Mouse (Mus musculus): ENCODE results near the gene Ciao2b.
A peak's percentile ranks its signal among the peaks of the same experiment; 100 is the strongest.

Ciao2b gene

GRCm38 (mm10) chr8:104620765-104621164 is 21.0 kb downstream of the Ciao2b start:
- no peak for DNase-seq (ENCODE audit: low spot score in 2 of 2)

DNA sequence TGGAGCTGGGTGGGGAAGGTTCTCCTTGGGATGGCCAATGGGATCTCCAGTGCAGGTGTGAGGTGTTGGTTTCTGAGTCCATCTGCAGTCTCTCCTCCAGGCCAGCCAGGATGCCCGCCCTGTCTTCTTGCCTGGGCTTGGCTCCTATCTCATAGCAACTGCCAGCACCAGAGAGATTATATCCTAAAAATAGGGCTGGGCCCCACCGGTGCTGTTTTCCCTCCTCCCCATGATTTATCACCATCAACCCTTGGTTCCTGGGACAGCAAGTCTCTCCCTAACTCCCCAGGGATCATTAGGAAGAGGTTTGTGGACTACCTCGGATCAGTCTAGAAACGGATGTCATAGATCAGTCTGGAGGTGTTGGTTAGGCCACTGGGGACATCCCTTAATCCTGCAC is 28.6 kb downstream of the Ciao2b start:
- no peak for DNase-seq (ENCODE audit: low spot score in 2 of 2)

GRCm38 (mm10) chr8:104611613-104612012 is 30.2 kb downstream of the Ciao2b start:
- DNase-seq (ENCODE audit: low spot score in 2 of 2), result no peak

DNA sequence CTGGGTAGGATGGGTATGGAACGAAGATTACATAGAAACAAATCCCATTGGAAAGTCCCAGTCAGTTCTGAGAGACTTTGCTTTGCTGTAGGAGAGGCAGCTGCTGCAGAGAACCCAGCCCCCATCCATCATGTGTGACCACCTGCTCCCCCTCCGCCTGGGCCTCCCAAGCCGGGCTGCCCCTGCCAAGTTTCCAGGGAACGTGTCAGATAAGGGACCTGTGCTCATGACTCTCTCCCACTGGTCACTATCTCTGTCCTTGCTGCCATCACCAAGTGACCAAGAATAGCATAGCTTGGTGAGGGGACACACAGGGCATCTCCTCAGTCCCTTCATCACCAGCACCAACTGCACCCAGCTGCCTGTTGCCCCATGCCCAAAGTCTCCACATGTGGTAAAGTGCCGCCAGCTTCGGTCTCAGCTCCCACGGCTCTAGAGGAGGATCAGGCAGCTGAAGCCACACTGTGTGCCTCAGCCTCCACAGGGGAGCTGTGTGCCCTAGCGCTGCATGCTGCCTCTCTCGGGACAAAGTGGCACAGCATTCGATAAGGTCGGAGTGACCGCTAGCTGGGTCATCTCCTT is 31.5 kb downstream of the Ciao2b start:
- no peak for DNase-seq (ENCODE audit: low spot score in 2 of 2)

- DNase-seq (ENCODE audit: low spot score in 2 of 2), result no peak
Observed at GRCm38 (mm10) chr8:104609222-104609621, 32.5 kb downstream of the Ciao2b start.

GRCm38 (mm10) chr8:104607944-104608343 is 33.8 kb downstream of the Ciao2b start:
- DNase-seq (ENCODE audit: low spot score in 2 of 2), result no peak

DNA sequence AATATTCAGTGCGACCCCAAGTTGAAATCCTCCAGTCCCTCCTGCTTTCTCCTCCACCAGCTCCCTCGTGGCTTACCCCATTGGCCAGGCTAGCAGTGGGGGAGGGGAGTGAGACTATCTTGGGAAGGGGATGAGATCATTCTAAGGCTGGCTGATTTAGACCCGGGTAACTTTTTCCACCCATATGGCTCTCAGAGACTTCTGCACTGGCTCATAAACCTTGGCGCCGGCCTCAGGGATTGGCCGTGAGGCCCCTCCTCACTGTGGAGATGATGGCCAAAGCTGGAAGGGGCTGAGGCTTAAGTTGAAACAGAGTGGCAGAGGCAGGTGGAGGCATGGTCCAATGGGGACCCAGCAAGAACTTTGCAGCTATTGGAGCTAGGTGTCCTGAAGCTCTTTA is 35.4 kb downstream of the Ciao2b start:
- DNase-seq (ENCODE audit: low spot score in 2 of 2), result no peak

DNA sequence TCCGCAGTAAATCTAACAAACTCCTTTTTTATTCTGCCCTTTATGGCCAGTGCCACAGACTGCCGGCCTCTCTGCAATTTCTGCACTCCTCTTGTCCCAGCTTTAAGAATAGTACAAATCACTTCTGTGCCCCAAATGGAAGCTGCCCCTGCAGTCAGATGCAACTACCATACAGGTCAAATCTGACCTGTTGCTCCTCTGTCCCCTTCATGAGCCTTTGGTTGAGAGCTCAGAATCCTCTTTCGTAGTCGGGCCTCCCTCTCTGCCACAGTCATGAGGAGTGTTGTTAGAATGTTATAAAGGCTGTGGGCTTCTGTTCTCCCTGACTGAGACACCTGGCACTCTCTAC is 38.5 kb downstream of the Ciao2b start:
- no peak for DNase-seq (ENCODE audit: low spot score in 2 of 2)

DNA sequence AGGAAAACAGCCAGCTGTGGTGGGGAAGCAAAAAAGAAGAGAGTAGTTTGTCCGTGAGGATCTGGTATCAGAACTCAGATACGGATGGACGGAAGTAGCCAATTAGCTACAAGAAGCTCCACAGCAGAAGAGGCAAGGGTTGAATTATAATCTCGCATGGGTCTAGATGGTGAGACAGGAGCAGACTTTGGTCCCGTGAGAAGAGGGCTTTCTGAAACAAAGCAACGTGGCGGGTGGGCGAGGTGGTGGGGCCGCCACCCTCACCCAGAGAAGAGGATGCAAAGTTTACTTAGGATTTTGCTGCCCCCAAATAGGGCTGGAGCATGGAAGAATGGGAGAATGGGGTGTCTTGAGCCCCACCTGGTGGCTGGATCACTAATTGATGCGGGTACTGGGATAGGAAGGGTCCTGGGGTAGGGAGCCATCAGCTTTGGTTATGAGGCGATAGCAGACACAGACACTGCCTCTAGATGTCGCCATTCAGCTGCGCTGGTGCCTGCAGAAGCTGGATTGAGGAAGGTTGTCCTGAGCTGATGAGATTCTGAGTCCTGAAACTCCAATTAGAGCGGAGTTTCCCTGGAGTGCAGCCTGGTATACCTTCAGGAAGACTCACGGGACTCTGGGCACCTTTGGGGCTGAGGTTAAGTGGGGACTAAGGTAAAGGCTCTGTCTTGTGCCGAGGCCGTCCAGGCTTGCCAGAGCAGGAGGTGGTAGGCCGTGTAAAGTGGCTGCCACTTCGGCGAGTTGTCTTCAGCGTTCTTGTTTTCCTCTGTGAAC is 39.1 kb downstream of the Ciao2b start:
- DNase-seq (ENCODE audit: low spot score in 2 of 2), result peak; percentile 67 to 80

DNA sequence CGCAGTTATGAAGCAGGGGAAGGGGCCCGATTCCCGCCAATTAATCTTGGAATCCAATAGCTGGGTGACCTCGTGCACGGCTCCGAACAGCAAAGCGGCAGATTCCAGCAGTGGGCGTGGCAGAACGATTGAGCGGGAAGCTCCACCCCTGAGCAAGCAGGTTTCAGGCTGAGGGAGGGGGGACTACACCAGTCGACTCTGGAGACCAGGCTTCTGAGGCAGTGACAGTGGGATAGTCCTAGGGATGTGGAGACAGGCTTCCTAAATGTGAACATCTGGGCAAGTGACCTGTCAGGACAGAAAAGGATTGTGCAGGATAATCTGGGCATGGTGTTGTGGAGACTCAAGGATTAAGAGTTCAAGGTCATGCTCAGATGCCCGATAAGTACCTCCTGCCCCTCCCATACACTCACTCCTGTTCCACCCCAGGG is 39.8 kb downstream of the Ciao2b start:
- DNase-seq (ENCODE audit: low spot score in 2 of 2), result no peak

- DNase-seq (ENCODE audit: low spot score in 2 of 2), result no peak
Observed at GRCm38 (mm10) chr8:104601386-104601785, 40.4 kb downstream of the Ciao2b start.

DNA sequence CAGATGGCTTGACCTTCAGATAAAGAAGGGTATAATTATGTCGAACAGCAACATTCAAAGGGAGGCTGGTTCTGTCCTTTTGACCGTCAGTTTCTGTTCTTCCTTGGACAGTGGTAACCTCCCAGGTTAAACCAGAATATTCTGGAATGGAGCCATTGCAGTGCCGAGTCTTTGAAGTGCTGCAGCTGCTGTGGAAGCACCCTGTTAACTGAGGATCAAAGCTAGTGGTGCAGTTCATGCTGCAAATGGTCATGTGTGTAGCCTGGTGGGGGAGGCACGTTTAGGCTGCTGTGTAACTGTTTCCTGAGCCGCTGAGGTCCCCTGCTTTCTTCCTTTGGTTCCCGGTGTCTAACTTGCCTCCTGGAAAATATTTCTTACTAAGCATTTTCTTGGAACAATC is 43.3 kb downstream of the Ciao2b start:
- no peak for DNase-seq (ENCODE audit: low spot score in 2 of 2)

DNA sequence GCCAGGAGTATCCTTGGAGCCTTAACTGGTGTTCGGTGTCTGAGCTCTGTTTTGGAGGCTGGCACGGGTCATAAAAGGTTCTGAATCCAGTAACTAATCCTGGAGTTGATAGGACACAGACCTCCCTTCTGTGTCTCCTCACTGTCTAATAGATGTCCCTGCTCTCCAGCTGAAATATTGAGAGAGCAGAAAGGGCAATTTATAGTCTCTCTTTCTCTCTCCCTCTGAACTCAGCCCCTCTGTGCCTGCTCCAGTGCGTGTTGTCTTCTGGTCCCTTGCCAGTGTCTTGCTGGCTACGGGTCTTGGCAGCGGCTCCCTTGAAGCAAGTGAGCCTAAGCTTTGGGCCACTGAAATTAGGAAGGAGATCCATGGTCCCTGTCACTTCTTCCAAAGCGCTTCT is 44.1 kb downstream of the Ciao2b start:
- peak in 1 of 2 experiments; percentile 54 for DNase-seq (ENCODE audit: low spot score in 2 of 2)

DNA sequence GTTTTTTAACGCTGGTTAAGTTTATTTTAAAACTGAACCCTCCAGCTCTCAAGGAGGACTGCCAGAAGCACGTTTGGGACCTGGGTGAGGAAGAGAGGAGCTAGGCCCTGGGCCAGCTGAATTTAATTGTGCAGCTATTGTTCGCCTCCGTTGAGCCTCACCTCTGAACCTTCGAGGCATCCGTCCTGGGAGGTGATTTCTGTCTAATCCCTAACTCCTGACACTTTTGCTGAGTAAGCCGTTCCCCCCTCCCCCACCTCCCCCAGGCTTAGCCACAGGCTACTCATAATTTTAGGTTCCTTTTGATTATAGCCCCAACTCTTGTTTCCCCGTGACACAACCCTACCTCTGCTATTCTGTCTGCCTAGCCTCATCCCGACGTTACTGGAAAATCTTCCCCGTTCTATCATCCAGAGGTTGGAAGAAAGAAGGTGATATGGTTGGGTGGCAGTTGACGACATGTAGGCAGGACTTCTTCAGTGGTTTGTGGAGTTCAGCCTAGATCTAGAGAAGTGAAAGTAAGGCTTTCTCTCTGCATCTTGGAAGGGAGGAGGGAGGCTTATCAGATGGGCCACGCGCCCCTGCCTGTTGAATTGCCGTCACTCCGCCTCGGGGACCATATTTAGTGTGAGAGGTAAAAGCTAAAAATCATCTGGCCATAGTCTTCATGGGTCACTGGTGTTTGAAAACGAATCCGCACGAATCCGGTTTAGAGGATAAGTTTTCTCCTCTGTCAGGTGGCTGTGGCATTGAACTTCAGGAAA is 45.8 kb downstream of the Ciao2b start:
- peak in 1 of 2 experiments; percentile 41 for DNase-seq (ENCODE audit: low spot score in 2 of 2)

- no peak for DNase-seq (ENCODE audit: low spot score in 2 of 2)
Observed at GRCm38 (mm10) chr8:104594611-104595362, 47.0 kb downstream of the Ciao2b start.

DNA sequence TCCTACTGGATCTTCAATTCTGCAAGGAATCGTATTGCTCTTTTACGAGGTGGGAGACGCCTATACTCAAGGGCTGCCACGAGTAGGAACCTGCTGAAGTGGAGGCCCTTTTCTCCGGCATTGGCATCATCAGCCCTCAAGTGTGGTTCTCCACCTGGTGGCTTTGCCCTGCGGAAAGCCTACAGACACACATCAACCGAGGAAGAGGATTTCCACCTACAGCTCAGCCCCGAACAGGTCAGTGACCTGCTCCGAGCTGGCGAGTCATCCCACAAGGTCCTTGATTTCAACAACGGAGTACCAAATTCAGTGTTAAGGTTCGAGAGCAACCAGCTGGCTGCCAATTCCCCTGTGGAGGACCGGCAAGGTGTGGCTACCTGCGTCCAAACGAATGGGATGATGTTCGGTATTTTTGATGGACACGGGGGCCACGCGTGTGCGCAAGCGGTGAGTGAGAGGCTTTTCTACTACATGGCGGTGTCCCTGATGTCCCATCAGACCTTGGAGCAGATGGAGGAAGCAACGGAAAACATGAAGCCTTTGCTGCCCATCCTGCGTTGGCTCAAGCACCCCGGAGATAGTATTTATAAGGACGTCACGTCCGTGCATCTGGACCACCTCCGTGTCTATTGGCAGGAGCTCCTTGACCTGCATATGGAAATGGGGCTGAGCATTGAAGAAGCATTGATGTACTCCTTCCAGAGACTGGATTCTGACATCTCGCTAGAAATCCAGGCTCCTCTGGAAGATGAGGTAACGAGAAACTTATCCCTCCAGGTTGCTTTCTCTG is 48.0 kb downstream of the Ciao2b start:
- no peak for DNase-seq (ENCODE audit: low spot score in 2 of 2)

GRCm38 (mm10) chr8:104592566-104592965 is 49.2 kb downstream of the Ciao2b start:
- no peak for DNase-seq (ENCODE audit: low spot score in 2 of 2)

GRCm38 (mm10) chr8:104591856-104592255 is 49.9 kb downstream of the Ciao2b start:
- no peak for DNase-seq (ENCODE audit: low spot score in 2 of 2)

DNA sequence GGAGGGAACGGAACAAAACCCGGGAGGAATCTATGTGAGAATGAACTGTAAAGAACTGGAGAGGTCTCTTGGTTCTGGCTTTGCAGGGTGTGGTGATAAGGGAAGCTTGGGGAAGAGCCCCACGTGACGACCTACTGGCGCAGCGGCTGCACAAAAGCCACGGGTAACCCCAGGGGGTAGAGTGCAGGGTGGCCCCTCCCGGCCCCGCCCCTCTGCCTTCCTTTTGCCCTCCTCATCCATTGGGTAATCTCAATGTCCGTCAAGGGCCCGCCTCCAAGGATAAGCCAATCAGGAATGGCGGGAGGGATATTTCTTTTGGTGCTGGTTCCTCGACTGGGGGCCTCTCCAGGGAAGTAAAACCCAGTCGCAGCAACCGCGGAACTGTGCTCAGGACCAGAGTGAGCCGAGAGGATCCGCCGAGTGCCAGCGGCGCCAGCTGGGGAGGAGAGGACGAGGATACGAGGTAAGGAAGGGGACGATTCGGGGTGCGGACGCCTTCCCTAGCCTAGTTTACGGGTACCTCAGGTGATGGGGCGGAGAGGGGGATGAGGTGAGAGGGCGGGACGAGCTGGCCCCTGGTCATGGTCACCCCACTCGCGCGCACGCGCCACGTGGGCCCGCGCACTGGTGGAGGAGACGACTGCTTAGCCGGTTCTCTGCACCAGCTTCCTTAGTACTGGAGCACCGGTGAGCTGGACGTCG is 50.5 kb downstream of the Ciao2b start, which contains the start of gene Pdp2:
Gene Pdp2 (plus strand): TSS at position 319 of the 702 bp plus-strand sequence.
- DNase-seq (ENCODE audit: low spot score in 2 of 2), result peak; percentile 89 to 90

DNA sequence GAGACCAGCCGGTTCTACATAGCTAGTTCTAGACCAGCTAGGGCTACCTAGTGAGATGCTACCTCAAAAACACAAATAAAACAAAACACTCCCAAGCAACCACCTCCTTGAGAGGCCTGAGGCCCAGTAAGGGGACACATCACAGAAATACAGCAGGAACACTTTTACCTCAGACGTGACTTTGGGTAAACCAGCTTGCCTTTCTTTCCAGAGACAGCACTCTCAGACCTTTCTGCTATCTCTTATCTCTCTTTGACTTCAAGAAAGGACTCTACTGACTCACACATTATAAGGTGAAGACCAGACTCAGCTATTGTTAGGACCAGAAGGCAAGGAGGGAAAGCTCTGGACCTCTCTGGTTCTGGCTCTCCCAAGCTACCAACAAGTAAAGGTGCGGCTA is 51.5 kb downstream of the Ciao2b start:
- no peak for DNase-seq (ENCODE audit: low spot score in 2 of 2)

All from urinary bladder, postnatal 36 days (tissue).